Mouse (Mus musculus) gastrocnemius, adult 2 months (tissue): ENCODE results near the gene Pus7l. TPM values are rescaled to one million over a fixed set of nuclear protein-coding genes. Genes with fewer than 3 reads are reported as not detected.
"Not testable (repeated sequence)": the region's sequence is repeated elsewhere in the genome, so short reads cannot be mapped to it uniquely, and the experiment has no call there.

Source experiments
- DNase-seq: peaks from one replicate; pipeline ENCODE4 v3.0.0; 2022
- H3K27ac ChIP-seq: fragments of 200-600 bp; 2 replicates; pipeline ENCODE4 v1.8.1; 2022; ENCODE audit warnings: mild to moderate bottlenecking
- H3K4me3 ChIP-seq: fragments of 200-600 bp; 2 replicates; pipeline ENCODE4 v1.8.1; 2022; ENCODE audit warnings: mild to moderate bottlenecking, moderate library complexity
- CTCF ChIP-seq: fragments of 200-600 bp; IDR thresholded peaks from 2 replicates; pipeline ENCODE4 v1.8.1; 2022; ENCODE audit warnings: antibody characterized with exemption, mild to moderate bottlenecking, moderate library complexity
- intact Hi-C: fragments of 180-260 bp; cut with DNase I; formaldehyde crosslinking; loops from one replicate; pipeline ENCODE4 v1.15.1; 2025
- total RNA-seq, 2 experiments: library from RNA; stranded (reverse); gene quantifications; 2 replicates each; pipeline ENCODE4 v1.2.3; 2021

The Pus7l gene
- total RNA-seq, 2 experiments from 2014 or later = 1.5 TPM

- Histone ChIP-seq H3K4me3 (no peak overlapping the region), H3K27ac (no peak overlapping the region)
- no peak for TF ChIP-seq CTCF
- no peak for DNase-seq
- intact Hi-C loops = no loop called here
Measured at GRCm38 (mm10) chr15:94532306-94532705, 11.0 kb downstream of the Pus7l start.

DNA sequence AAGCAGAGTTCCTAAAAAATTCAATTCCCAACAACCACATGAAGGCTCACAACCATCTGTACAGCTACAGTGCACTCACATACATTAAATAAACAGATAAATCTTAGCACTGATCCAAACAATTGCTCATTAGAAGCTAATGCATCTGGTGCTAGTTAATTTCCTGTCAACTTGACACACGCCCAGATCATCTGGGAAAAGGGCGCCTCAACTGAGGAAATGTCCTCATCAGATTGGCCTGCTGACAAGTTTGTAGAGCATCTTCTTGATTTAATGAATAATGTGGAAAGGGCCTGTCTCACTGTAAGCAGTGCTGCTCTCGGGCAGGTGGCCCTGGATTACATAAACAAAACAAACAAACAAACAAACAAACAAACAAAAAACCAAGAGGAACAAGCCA lies 12.8 kb downstream of the Pus7l start:
- TF ChIP-seq CTCF = no peak
- Histone ChIP-seq H3K4me3 (no peak overlapping the region), H3K27ac (no peak overlapping the region)
- no peak for DNase-seq
- intact Hi-C loops = no loop called here

DNA sequence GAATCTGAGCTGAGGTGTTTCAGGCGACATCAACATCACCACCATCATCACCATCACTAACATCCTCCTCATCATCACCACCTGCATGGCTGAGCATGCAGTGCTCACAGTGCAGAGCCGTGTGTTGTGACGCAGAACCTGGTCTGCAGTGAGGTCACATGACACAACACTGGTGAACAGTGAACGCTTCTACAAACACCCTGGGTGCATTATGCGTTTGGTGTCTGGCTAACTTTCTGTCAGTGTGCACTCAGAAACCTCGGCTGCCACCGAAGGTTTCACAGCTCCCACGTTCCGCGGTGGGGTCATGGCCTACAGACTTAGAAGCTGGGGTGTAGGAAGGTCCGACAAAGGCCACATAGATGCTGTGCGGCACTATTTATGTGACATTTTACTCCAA lies 18.4 kb downstream of the Pus7l start:
- TF ChIP-seq CTCF = no peak
- no peak overlapping the region for H3K4me3 ChIP-seq
- intact Hi-C loops = loop anchor here (5.0 kb wide), 2 partner anchors 63 to 153 kb away; no protein-coding TSS in a partner anchor
- H3K27ac ChIP-seq = no peak overlapping the region
- no peak for DNase-seq

DNA sequence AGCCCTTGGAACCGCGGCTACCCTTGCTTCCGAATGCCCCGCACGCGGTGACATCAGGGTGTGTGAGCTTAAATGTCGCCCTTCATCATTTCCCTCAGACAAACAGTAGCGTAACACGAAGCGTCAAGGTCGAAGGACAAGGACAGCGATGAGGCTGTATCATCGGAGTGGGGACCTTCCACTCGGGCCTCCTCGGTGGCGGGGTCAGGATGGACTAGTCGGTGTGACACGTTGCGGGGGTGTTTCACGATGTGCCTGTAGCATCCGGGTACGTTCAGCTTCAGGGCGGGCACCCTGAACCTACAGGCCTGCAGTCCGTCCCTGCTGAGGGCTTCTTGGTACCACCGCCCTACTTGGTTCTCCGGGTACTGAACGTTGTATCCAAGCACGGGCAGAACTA lies 20.1 kb downstream of the Pus7l start:
- Histone ChIP-seq H3K27ac (no peak overlapping the region), H3K4me3 (no peak overlapping the region)
- intact Hi-C loops = loop anchor here (5.0 kb wide), 2 partner anchors 61 to 151 kb away; no protein-coding TSS in a partner anchor
- no peak for DNase-seq
- TF ChIP-seq CTCF = no peak

DNA sequence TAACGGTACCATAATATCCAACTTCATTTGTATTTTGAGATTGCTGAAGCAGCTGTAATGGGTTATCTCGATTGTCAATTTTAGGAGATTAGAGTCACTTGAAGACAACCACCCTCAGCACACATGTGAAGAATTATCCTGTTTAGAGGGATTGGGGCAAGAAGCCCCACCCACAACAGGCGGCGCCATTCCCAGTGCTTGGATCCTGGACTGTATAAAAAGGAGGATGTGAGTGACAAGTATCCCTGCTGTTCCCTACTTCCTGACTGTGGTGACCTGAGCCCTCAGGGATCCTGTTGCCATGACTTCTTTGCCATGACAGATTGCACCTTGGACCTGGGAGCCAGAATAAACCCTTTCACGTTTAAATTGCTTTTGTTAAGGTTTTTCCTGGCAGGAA lies 22.4 kb downstream of the Pus7l start:
- DNase-seq = no peak
- Histone ChIP-seq H3K27ac (no peak overlapping the region), H3K4me3 (no peak overlapping the region)
- intact Hi-C loops = loop anchor here (1.0 to 5.0 kb wide), 3 partner anchors 59 to 179 kb away; no protein-coding TSS in a partner anchor
- no peak for TF ChIP-seq CTCF

DNA sequence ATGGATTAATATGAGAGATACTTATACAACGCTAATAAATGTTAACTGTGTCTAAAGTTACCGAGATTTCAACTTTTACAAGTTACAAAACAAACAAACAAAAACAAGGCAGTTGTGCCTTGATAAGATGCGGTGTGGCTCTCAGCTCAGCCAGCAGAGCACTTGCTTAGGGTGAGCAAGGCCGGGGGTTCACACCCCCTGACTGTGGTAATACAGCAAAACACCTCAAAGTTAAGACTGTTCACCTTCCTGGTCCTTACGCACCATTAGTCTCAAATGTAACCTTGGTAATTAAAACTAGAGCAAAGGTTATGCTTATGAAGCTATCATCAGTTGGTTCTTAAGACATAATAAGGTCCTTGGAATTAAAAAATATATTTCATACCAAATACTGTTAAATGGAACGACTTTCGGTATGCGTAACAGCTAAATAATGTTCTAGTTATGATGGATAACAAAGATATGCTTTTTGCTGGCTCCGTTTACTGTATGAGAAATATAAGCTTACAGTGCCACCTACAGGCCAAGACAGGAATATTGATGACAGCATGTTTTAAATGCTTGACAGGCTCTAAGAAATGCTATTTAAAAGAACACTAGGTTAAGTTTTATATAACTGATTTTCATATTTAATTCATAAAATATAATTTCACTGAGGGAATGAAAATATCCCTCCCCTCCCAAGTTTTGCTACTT lies 23.0 kb downstream of the Pus7l start:
- Histone ChIP-seq H3K4me3 (no peak overlapping the region), H3K27ac (no peak overlapping the region)
- intact Hi-C loops = loop anchor here (1.0 to 5.0 kb wide), 3 partner anchors 58 to 178 kb away; no protein-coding TSS in a partner anchor
- TF ChIP-seq CTCF = peak; percentile 74
- DNase-seq = no peak

GRCm38 (mm10) chr15:94517913-94518491 lies 25.3 kb downstream of the Pus7l start:
- TF ChIP-seq CTCF = no peak
- intact Hi-C loops = loop anchor here (5.0 to 10.0 kb wide), 2 partner anchors 251 to 923 kb away; partner anchors contain the start of gene Prickle1
- DNase-seq = no peak
- Histone ChIP-seq H3K4me3 (peak overlapping the region; percentile 31), H3K27ac (no peak overlapping the region)

GRCm38 (mm10) chr15:94503451-94504215 lies 39.7 kb downstream of the Pus7l start:
- DNase-seq = peak; percentile 49
- H3K27ac ChIP-seq = peak overlapping the region; percentile 16; the same call in 1 of the 2 replicates
- intact Hi-C loops = no loop called here
- TF ChIP-seq CTCF = no peak
- no peak overlapping the region for H3K4me3 ChIP-seq

- Histone ChIP-seq H3K27ac (no peak overlapping the region), H3K4me3 (no peak overlapping the region)
- intact Hi-C loops = no loop called here
- TF ChIP-seq CTCF = no peak
- DNase-seq = no peak
Measured at GRCm38 (mm10) chr15:94499260-94499659, 44.1 kb downstream of the Pus7l start.

DNA sequence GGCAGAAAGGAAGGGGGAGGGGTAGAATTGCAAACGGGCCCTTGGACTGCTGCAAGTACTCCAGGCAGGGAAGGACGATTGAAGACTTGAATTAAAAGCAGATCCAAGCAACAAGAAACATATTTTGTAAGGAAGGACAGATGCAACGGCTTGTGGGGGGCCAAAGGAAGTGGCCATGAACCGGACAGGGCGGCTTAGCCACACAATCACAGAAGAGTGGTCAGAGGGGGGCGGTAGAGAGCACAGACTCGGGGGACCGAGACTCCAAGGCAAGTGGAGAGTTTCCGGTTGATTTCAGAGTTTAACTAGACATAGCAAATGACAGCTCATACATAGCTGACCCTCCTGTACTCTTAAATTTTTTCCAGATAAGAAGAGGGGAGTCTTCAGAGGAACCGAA lies 47.4 kb downstream of the Pus7l start:
- intact Hi-C loops = no loop called here
- H3K27ac ChIP-seq = no peak overlapping the region
- H3K4me3 ChIP-seq = no peak overlapping the region
- peak; percentile 11; the same call in 1 of the 2 replicates for TF ChIP-seq CTCF
- no peak for DNase-seq

DNA sequence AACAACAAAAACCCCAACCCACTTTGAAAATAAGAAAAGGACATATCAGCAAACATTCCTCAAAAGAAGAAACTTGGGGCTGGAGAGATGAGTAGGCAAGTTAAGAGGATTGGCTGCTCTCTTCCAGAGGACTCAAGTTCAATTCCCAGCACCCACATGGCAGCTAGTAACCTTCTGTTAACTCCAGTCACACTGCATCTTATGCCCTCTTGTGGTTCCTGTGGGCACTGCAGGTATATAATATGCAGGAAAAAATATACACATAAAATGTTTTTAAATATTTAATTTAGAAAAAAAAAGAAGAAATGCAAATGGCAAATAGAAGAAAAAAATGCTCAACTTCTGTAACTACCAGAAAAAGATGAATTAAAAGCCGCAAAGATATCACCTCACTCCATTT lies 48.9 kb downstream of the Pus7l start:
- DNase-seq = no peak
- no peak overlapping the region for H3K4me3 ChIP-seq
- intact Hi-C loops = no loop called here
- peak; percentile 35; the same call in 1 of the 2 replicates for TF ChIP-seq CTCF
- no peak overlapping the region for H3K27ac ChIP-seq

- Histone ChIP-seq H3K4me3 (no peak overlapping the region), H3K27ac (no peak overlapping the region)
- DNase-seq = no peak
- TF ChIP-seq CTCF = no peak
- intact Hi-C loops = no loop called here
Measured at GRCm38 (mm10) chr15:94489433-94489832, 53.9 kb downstream of the Pus7l start.

- H3K27ac ChIP-seq, intact Hi-C loops, H3K4me3 ChIP-seq, DNase-seq: not testable (repeated sequence)
Measured at GRCm38 (mm10) chr15:94488028-94488427, 55.3 kb downstream of the Pus7l start.
